Mouse (Mus musculus) testis, adult 2 months (tissue): Measurements from ENCODE around the gene Arl15. TPM values are rescaled to one million over a fixed set of nuclear protein-coding genes. Genes with fewer than 3 reads are reported as not detected.

Experiments
- H3K27ac ChIP-seq: fragments of 200-500 bp; 2 replicates; pipeline ENCODE4 v1.5.1; 2012; ENCODE audit warnings: low read depth, low read length; ENCODE audit not compliant: control insufficient read depth, insufficient read depth
- H3K27me3 ChIP-seq: fragments of 200-500 bp; 2 replicates; pipeline ENCODE4 v1.6.1; 2012; ENCODE audit warnings: mild to moderate bottlenecking, low read length, moderate library complexity; ENCODE audit not compliant: control insufficient read depth, insufficient read depth
- H3K36me3 ChIP-seq: fragments of 200-500 bp; 2 replicates; pipeline ENCODE4 v1.6.1; 2012; ENCODE audit warnings: mild to moderate bottlenecking, low read length; ENCODE audit not compliant: control insufficient read depth, insufficient read depth
- H3K4me1 ChIP-seq: fragments of 200-500 bp; 2 replicates; pipeline ENCODE4 v1.6.1; 2012; ENCODE audit warnings: low read length; ENCODE audit not compliant: control insufficient read depth, insufficient read depth
- H3K4me3 ChIP-seq: fragments of 200-500 bp; 2 replicates; pipeline ENCODE4 v1.5.1; 2012; ENCODE audit warnings: low read depth, mild to moderate bottlenecking, low read length, moderate library complexity, mixed read lengths; ENCODE audit not compliant: control insufficient read depth
- CTCF ChIP-seq: fragments of 200-500 bp; IDR thresholded peaks from 2 replicates; pipeline ENCODE4 v1.5.1; 2012; ENCODE audit warnings: low read depth, mild to moderate bottlenecking, inconsistent platforms, low read length, moderate library complexity; ENCODE audit not compliant: control insufficient read depth, insufficient read depth, insufficient replicate concordance
- POLR2A ChIP-seq: fragments of 200-500 bp; IDR thresholded peaks from 2 replicates; pipeline ENCODE4 v1.6.1; 2012; ENCODE audit warnings: low read depth, mild to moderate bottlenecking, inconsistent platforms, low read length, moderate library complexity; ENCODE audit not compliant: control insufficient read depth
- polyA plus RNA-seq: library from polyadenylated mRNA; depleted of rRNA; stranded (reverse); fragments of >200 nt; gene quantifications from 2 replicates; pipeline ENCODE4 v1.2.3, GENCODE M21; 2012

Gene Arl15
- polyA plus RNA-seq, 1 experiment = 2.0 TPM

- H3K27me3 ChIP-seq = no peaks in the 10 kb centered on the region
- H3K4me1 ChIP-seq = no peaks in the 10 kb centered on the region
- no peaks in the 10 kb centered on the region for H3K36me3 ChIP-seq
- TF ChIP-seq CTCF = no peak
- TF ChIP-seq POLR2A = no peak
- H3K4me3 ChIP-seq = no peak overlapping the region
- H3K27ac ChIP-seq = no peak overlapping the region
Observed at GRCm38 (mm10) chr13:114071439-114071838, 277.1 kb downstream of the Arl15 start.

GRCm38 (mm10) chr13:114074471-114074870 lies 280.2 kb downstream of the Arl15 start:
- Histone ChIP-seq H3K27ac (no peak overlapping the region), H3K36me3 (no peaks in the 10 kb centered on the region), H3K27me3 (no peaks in the 10 kb centered on the region), H3K4me3 (no peak overlapping the region), H3K4me1 (no peaks in the 10 kb centered on the region)
- TF ChIP-seq POLR2A (no peak), CTCF (no peak)

- H3K27ac ChIP-seq = no peak overlapping the region
- H3K27me3 ChIP-seq = no peaks in the 10 kb centered on the region
- no peak overlapping the region for H3K4me3 ChIP-seq
- H3K36me3 ChIP-seq = no peaks in the 10 kb centered on the region
- no peaks in the 10 kb centered on the region for H3K4me1 ChIP-seq
- no peak; the same call in 1 of the 2 replicates for TF ChIP-seq CTCF
- TF ChIP-seq POLR2A = no peak
Observed at GRCm38 (mm10) chr13:114075724-114076384, 281.5 kb downstream of the Arl15 start.

- H3K27me3 ChIP-seq = no peaks in the 10 kb centered on the region
- TF ChIP-seq POLR2A (no peak), CTCF (no peak)
- no peaks in the 10 kb centered on the region for H3K4me1 ChIP-seq
- H3K27ac ChIP-seq = no peak overlapping the region
- no peak overlapping the region for H3K4me3 ChIP-seq
- no peaks in the 10 kb centered on the region for H3K36me3 ChIP-seq
Observed at GRCm38 (mm10) chr13:114077181-114077580, 282.9 kb downstream of the Arl15 start.

GRCm38 (mm10) chr13:114077584-114078270 lies 283.4 kb downstream of the Arl15 start:
- Histone ChIP-seq H3K4me3 (no peak overlapping the region), H3K27me3 (no peaks in the 10 kb centered on the region), H3K4me1 (no peaks in the 10 kb centered on the region), H3K36me3 (no peaks in the 10 kb centered on the region), H3K27ac (no peak overlapping the region)
- TF ChIP-seq POLR2A (no peak), CTCF (no peak)

- no peak overlapping the region for H3K27ac ChIP-seq
Observed at GRCm38 (mm10) chr13:114078851-114079250, 284.5 kb downstream of the Arl15 start.

GRCm38 (mm10) chr13:114079751-114080150 lies 285.4 kb downstream of the Arl15 start:
- Histone ChIP-seq H3K36me3 (no peaks in the 10 kb centered on the region), H3K4me1 (no peaks in the 10 kb centered on the region), H3K27ac (no peak overlapping the region), H3K4me3 (no peak overlapping the region), H3K27me3 (no peaks in the 10 kb centered on the region)
- TF ChIP-seq POLR2A (no peak), CTCF (no peak)

More at GRCm38 (mm10) chr13:114078851-114079250, 284.5 kb downstream of the Arl15 start:
- Histone ChIP-seq H3K4me3 (no peak overlapping the region), H3K36me3 (no peaks in the 10 kb centered on the region), H3K4me1 (no peaks in the 10 kb centered on the region), H3K27me3 (no peaks in the 10 kb centered on the region)
- TF ChIP-seq CTCF (no peak), POLR2A (no peak)
